Comparison of ENCODE assay signal across 7 mouse cellular contexts in genomic region chr11:9481511-9481910, GRCm38 (mm10).
DNase-seq lines count a peak whose midpoint lies in the region; ATAC-seq and TF ChIP-seq lines count a peak whose summit lies in the region.

No protein-coding gene starts in this region.

- in situ Hi-C loops in CH12.LX (cut with MboI; ENCODE audit: low pct_ligation_motif_present, low pct_unique_long_range_greater_than_20kb, low sequenced_read_pairs), result no loop called here

- no peak overlapping the region for H3K4me2 ChIP-seq in CH12.LX (ENCODE audit: insufficient read depth, low read depth, poor library complexity, severe bottlenecking)
- no peak overlapping the region for H3K4me2 ChIP-seq in intestine, embryonic 14.5 days (ENCODE audit: low read length)
- no peak overlapping the region for H3K4me2 ChIP-seq in neural tube, embryonic 11.5 days (ENCODE audit: low read depth)

- no peaks in the 10 kb centered on the region for H3K79me2 ChIP-seq in CH12.LX (replicated peaks; ENCODE audit: control insufficient read depth, extremely low read depth, insufficient read depth, poor library complexity, severe bottlenecking)

- ATAC-seq in intestine, embryonic 14.5 days (replicated peaks; ENCODE audit: low FRiP score, low TSS enrichment, low read depth), result 0 out of 2 replicates have a peak, but pooled peaks have one; percentile 55
- peak; percentile 71 for ATAC-seq in neural tube, embryonic 11.5 days (ENCODE audit: insufficient read depth, low FRiP score, low TSS enrichment)

- H3K9me3 ChIP-seq in CH12.LX (replicated peaks; ENCODE audit: low read length), result peaks cover 33% of the 10 kb centered on the region
- H3K9me3 ChIP-seq in forebrain, embryonic 10.5 days, result no peaks in the 10 kb centered on the region
- H3K9me3 ChIP-seq in intestine, embryonic 14.5 days (ENCODE audit: control insufficient read depth, low read length), result no peaks in the 10 kb centered on the region
- H3K9me3 ChIP-seq in neural tube, embryonic 11.5 days (ENCODE audit: control insufficient read depth, low read length), result no peaks in the 10 kb centered on the region

- no peak overlapping the region for H3K4me3 ChIP-seq in CH12.LX (replicated peaks in 1 of 3; ENCODE audit: low read depth in 2 of 3, low read length in 2 of 3, poor library complexity in 1 of 3)
- H3K4me3 ChIP-seq in forebrain, embryonic 10.5 days, result no peak overlapping the region
- no peak overlapping the region for H3K4me3 ChIP-seq in intestine, embryonic 14.5 days (ENCODE audit: low read depth, low read length)
- H3K4me3 ChIP-seq in neural tube, embryonic 11.5 days (ENCODE audit: low read depth, low read length), result no peak overlapping the region

- no peaks in the 10 kb centered on the region for H3K27me3 ChIP-seq in CH12.LX (replicated peaks)
- no peaks in the 10 kb centered on the region for H3K27me3 ChIP-seq in forebrain, embryonic 10.5 days (ENCODE audit: poor library complexity, severe bottlenecking)
- H3K27me3 ChIP-seq in intestine, embryonic 14.5 days (replicated peaks; ENCODE audit: control insufficient read depth, insufficient read depth, low read length), result no peaks in the 10 kb centered on the region
- H3K27me3 ChIP-seq in neural tube, embryonic 11.5 days (ENCODE audit: control insufficient read depth, insufficient read depth, low read length), result no peaks in the 10 kb centered on the region

- dilution Hi-C loops in CH12.LX (cut with MboI; ENCODE audit: extremely low pct_ligation_motif_present, extremely low pct_unique_long_range_greater_than_20kb, low sequenced_read_pairs), result no loop called here

- WGBS in forebrain, embryonic 10.5 days, result 26% methylated on average over 6 of the region's 6 CpGs
- WGBS in intestine, embryonic 14.5 days, result 19% methylated on average over 6 of the region's 6 CpGs
- WGBS in neural tube, embryonic 11.5 days, result 21% methylated on average over 6 of the region's 6 CpGs

- intact Hi-C loops in left cerebral cortex, postnatal 14 days (cut with DNase I), result loop anchor here (2.0 kb wide), 1 partner anchor 1649 kb away; no protein-coding TSS in a partner anchor

- no peaks in the 10 kb centered on the region for H3K4me1 ChIP-seq in CH12.LX (ENCODE audit: control insufficient read depth in 1 of 2, insufficient read depth in 2 of 2)
- H3K4me1 ChIP-seq in forebrain, embryonic 10.5 days, result no peaks in the 10 kb centered on the region
- H3K4me1 ChIP-seq in intestine, embryonic 14.5 days (replicated peaks; ENCODE audit: control insufficient read depth, insufficient read depth, low read length), result no peaks in the 10 kb centered on the region
- H3K4me1 ChIP-seq in neural tube, embryonic 11.5 days (ENCODE audit: control insufficient read depth, insufficient read depth, low read length), result no peaks in the 10 kb centered on the region

- TF ChIP-seq EP300 in CH12.LX (IDR thresholded peaks at IDR 0.05; ENCODE audit: low read length), result no peak

- TF ChIP-seq RAD21 in CH12.LX (IDR thresholded peaks at IDR 0.05; ENCODE audit: low read depth, low read length), result peak; percentile 57

- DNase-seq in CH12.LX (ENCODE audit: extremely low read depth) (peak; percentile 17), R1 (ENCODE audit: low read depth, low spot score) (peak; percentile 35)
- DNase-seq in forebrain, embryonic 10.5 days (ENCODE audit: extremely low spot score, low spot score), result peak; percentile 23
- DNase-seq in intestine, embryonic 14.5 days (ENCODE audit: low spot score), result peak; percentile 54
- DNase-seq in left cerebral cortex, postnatal 14 days (ENCODE audit: low spot score in 2 of 2), result peak; percentile 23 to 52
- peak; percentile 54 for DNase-seq in neural tube, embryonic 11.5 days (ENCODE audit: low spot score)
- DNase-seq in gastrocnemius, postnatal 4 days (ENCODE audit: low spot score in 2 of 2), result no peak

- no peaks in the 10 kb centered on the region for H3K36me3 ChIP-seq in CH12.LX (replicated peaks in 1 of 2; ENCODE audit: control insufficient read depth in 1 of 2, insufficient read depth in 1 of 2, low read length in 1 of 2)
- no peaks in the 10 kb centered on the region for H3K36me3 ChIP-seq in forebrain, embryonic 10.5 days (replicated peaks)
- H3K36me3 ChIP-seq in intestine, embryonic 14.5 days (ENCODE audit: control insufficient read depth, insufficient read depth, low read length), result no peaks in the 10 kb centered on the region
- no peaks in the 10 kb centered on the region for H3K36me3 ChIP-seq in neural tube, embryonic 11.5 days (ENCODE audit: control insufficient read depth, insufficient read depth, low read length)

- H3K9ac ChIP-seq in CH12.LX (ENCODE audit: insufficient read depth, low read depth), result no peak overlapping the region
- no peak overlapping the region for H3K9ac ChIP-seq in intestine, embryonic 14.5 days (ENCODE audit: low read length)
- no peak overlapping the region for H3K9ac ChIP-seq in neural tube, embryonic 11.5 days (ENCODE audit: low read length)

- H3K27ac ChIP-seq in CH12.LX (ENCODE audit: insufficient read depth, low read depth), result no peak overlapping the region
- H3K27ac ChIP-seq in forebrain, embryonic 10.5 days, result no peak overlapping the region
- H3K27ac ChIP-seq in intestine, embryonic 14.5 days (ENCODE audit: low read depth), result no peak overlapping the region
- no peak overlapping the region for H3K27ac ChIP-seq in neural tube, embryonic 11.5 days (ENCODE audit: low read depth, low read length)

- TF ChIP-seq POLR2A in CH12.LX (IDR thresholded peaks at IDR 0.05; ENCODE audit: low read depth, low read length), result no peak

- peak in 1 of 2 experiments; percentile 45; a peak in 2 of 4 replicates for TF ChIP-seq CTCF in CH12.LX (conservative IDR thresholded peaks at IDR 0.05 in 1 of 2, IDR thresholded peaks at IDR 0.05 in 1 of 2; ENCODE audit: low read depth in 2 of 2, low read length in 2 of 2)

TF ChIP-seq in CH12.LX, 34 proteins besides CTCF, POLR2A, EP300 and RAD21:
- TF ChIP-seq SMC3 (IDR thresholded peaks at IDR 0.05; ENCODE audit: low read depth, low read length), result peak; percentile 45
- TF ChIP-seq SIN3A (IDR thresholded peaks at IDR 0.05; ENCODE audit: low read length), result no peak

Comparison
In these comparisons a context has a peak if more than half of its experiments do, and no peak if none do; other contexts are left out.
1. DNase-seq: peak in CH12.LX (single experiment), R1 (single experiment), forebrain, embryonic 10.5 days (single experiment), intestine, embryonic 14.5 days (single experiment), left cerebral cortex, postnatal 14 days (2 of 2) and neural tube, embryonic 11.5 days (single experiment); none in gastrocnemius, postnatal 4 days (0 of 2).